Mouse (Mus musculus): ENCODE data around the gene Ctxn2. TPM values are rescaled to one million over a fixed set of nuclear protein-coding genes. Genes with fewer than 3 reads are reported as not detected.
"Not testable (repeated sequence)": the region's sequence is repeated elsewhere in the genome, so short reads cannot be mapped to it uniquely, and the experiment has no call there.

Gene Ctxn2
- 10 to 100 TPM; 10.6 to 13.0 (median 12.6) TPM for total RNA-seq (2022)

DNA sequence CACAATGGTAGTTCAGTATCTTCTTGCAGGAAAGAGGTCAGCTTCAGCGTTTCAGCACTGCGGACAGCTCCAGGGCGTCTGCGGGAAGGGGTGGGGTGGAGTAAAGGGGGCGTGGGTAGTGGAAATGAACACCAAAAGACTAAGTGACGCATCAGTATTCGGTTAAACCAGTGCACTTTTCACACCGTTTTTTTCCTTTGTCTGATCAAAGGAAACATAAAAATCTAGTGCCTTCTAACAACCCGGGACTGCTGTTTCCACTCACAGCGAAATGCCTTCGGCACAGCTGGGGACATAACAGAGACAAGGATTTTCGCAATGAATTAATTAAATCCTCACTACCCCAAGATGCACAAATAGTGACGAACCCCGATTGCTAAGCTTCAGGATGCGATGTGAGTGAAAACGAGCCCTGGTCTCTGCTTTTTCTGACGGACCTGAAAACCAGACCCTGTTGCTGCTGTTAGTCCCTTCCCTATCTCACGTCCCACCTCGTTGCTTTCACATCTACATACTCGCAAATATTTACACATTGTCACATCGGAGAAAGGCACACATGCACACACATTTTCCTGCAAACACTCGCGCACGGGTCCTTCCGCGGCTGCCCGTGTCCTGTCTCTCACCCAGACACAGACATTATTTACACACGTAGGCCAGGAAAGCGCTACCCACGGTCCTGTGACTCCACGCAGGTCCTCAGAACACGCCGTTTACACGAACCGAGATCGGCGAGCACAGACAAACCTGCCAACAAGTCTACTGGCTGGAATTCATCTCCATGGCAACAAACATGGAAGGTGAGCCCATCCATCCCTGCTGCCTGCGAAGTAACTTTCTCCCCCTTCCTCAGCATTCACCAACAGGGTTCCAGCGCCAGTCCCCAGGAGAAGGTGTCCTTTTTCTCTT is at the start of gene Ctxn2:
TSS of gene Ctxn2 (plus strand) at position 790 of the 909 bp plus-strand sequence.
- DNase-seq (ENCODE audit: low spot score in 2 of 2): peak; percentile 48 to 54

GRCm38 (mm10) chr2:125088757-125089156 is 47.7 kb upstream of the Ctxn2 start:
- no peak for DNase-seq (ENCODE audit: low spot score in 2 of 2)

- DNase-seq (ENCODE audit: low spot score in 2 of 2): not testable (repeated sequence)
Measured at GRCm38 (mm10) chr2:125092123-125092522, 44.4 kb upstream of the Ctxn2 start.

- not testable (repeated sequence) for DNase-seq (ENCODE audit: low spot score in 2 of 2)
Measured at GRCm38 (mm10) chr2:125104491-125104890, 32.0 kb upstream of the Ctxn2 start.

GRCm38 (mm10) chr2:125106536-125106935 is 30.0 kb upstream of the Ctxn2 start:
- not testable (repeated sequence) for DNase-seq (ENCODE audit: low spot score in 2 of 2)

DNA sequence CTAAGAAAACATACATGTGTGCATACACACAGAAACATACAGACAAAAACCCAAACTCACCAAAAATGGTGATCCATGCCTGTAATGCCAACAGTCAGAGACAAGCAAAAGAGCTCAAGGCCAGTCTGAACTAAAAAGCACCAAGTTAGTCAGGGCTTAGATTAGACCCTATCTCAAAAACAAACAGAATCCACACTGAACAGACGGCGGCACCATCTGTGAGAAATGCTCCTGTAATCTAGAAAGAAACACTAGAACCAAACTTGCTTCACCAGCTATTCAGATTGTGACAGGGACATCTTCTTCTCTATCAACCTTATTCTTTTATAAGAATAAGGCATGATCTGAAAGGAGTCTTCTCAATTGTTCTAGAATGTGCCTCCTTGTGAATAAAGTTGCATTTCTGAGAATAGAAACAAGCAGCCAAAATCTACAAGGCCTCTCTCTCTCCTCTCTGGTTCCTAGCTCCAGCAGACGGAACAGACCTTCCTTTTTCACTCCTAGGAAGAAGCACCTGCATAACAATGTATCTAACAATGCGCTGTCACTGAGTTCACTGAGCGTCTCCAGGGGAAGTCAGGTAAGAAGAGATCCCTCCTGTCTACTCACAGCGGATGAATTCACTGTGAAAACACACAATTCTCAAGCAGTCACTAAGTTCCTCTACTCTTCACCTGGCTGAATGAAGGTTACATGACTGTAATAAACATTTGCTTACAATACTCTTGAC is 16.9 kb upstream of the Ctxn2 start:
- DNase-seq (ENCODE audit: low spot score in 2 of 2): peak in 1 of 2 experiments; percentile 25

DNA sequence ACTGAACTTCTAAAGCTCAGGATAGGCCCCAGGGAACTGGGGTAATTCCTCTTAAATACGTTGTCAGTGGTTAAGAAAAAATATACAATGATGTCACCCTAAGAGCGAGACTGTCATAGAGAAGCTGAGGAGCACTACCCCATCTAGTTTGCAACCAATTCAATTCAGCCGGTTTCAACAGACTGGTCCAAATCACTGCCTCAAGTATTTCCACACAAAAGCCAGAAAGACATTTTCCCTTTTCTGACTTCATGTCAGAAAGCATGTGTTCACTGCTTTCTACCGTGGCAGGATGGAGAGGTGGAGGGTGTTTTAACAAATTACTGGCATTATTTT is 14.2 kb upstream of the Ctxn2 start:
- DNase-seq (ENCODE audit: low spot score in 2 of 2): no peak

GRCm38 (mm10) chr2:125122624-125123476 is 13.6 kb upstream of the Ctxn2 start:
- peak; percentile 45 to 47 for DNase-seq (ENCODE audit: low spot score in 2 of 2)

DNA sequence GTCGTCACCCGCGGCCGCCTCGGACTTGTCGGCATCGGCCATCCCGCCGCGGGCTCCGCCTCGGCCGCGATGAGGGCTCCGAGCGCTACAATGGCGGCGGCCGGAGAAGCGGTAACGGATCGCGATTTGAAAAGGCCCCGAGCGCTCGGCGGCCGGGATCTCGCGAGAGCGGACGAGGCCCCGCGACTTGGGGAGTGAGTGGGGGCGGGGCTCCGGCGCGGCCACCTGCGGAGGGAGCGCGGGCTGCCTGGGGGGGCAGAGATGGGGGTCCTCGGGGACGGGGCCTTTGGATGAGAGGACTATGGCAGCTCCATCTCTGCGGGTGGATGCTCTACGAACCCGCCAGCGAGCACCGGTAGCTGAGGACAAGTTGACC is 13.0 kb upstream of the Ctxn2 start, which contains the start of gene Myef2:
TSS of gene Myef2 (minus strand) at position 185 of the 376 bp plus-strand sequence.
- peak; percentile 54 for DNase-seq (ENCODE audit: low spot score in 2 of 2)

- no peak for DNase-seq (ENCODE audit: low spot score in 2 of 2)
Measured at GRCm38 (mm10) chr2:125125824-125126223, 10.7 kb upstream of the Ctxn2 start.

GRCm38 (mm10) chr2:125126792-125127191 is 9.7 kb upstream of the Ctxn2 start:
- DNase-seq (ENCODE audit: low spot score in 2 of 2): no peak

- no peak for DNase-seq (ENCODE audit: low spot score in 2 of 2)
Measured at GRCm38 (mm10) chr2:125134113-125134512, 2.4 kb upstream of the Ctxn2 start.

DNA sequence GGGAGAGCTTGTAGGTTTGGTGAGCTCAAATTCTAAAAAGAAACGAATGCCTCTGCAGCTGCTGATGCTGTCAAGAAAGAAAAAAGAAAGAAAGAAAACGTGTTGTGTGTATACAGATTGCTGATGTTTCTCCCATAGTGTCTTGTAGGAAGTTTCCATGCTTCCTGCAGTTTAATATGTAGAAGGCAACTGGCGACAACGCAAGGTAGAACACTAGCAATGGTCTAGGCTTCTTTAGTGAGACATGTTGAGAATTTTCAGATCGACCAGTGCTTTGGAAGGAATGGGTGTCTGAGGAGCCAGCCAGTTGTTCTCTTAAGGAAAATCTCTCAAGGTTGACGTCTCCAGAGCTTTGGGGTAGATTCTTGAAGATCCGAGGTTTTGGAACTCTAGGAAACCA is 354 bp downstream of the Ctxn2 start:
- no peak for DNase-seq (ENCODE audit: low spot score in 2 of 2)

DNA sequence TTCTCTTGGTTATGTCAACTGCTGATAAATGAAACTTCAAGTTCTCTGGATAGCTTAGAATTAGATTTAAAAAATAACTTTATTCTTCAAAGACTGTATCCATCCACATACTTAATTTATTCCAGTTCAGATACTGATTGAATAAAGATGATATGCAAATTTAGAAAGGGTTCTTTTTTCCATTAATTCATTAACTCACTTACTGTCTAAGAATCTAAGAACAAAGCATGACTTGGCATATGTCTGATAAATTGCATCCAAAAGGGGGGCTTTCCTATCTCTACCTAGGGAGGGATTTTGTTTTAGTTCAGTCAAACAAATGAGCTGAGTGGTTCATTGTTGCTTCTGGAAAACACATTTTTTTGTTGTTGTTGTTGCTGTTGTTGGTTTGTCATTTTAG is 5.8 kb downstream of the Ctxn2 start:
- no peak for DNase-seq (ENCODE audit: low spot score in 2 of 2)

DNA sequence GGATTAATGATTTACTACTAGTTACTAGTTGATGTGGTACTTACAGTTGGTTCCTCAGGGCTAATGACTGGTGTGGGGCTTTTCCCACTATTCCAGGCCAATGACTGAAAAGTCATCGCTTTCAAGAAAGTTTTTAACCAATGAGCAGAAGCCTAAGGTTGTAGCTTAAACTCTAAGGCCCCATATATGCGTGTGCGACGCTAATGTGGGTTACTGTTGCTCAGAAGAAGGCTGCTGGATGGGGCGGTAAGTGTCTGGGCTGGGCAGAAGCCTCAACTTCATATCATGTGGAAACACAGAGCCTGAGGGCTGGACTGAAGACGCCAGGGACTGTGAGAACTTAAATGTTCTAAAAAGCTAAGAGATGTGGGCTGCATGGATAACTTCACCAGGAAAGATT is 15.9 kb downstream of the Ctxn2 start, which contains the start of gene Slc12a1:
TSS of gene Slc12a1 (plus strand) at position 118 of the 400 bp plus-strand sequence.
- DNase-seq (ENCODE audit: low spot score in 2 of 2): no peak

GRCm38 (mm10) chr2:125154294-125154693 is 17.8 kb downstream of the Ctxn2 start:
- DNase-seq (ENCODE audit: low spot score in 2 of 2): no peak

DNA sequence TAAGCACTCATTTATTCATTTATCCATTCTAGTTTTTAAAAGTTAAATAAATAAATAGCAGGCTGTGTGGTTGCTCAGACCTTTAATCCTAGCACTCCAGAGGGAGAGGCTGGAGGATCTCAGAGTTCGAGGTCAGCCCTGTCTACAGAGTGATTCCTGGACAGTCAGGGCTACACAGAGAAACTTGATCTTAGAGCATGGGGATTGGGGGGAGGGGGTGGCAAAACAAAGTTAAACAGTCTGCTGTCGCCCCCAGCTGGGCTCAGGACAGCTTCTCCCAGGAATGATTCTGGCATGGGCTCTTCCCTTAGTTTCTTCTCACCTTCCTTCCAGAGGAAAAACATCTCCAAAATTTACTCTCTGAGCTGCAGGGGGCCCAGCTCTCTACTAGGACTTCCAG is 19.0 kb downstream of the Ctxn2 start:
- no peak for DNase-seq (ENCODE audit: low spot score in 2 of 2)

DNA sequence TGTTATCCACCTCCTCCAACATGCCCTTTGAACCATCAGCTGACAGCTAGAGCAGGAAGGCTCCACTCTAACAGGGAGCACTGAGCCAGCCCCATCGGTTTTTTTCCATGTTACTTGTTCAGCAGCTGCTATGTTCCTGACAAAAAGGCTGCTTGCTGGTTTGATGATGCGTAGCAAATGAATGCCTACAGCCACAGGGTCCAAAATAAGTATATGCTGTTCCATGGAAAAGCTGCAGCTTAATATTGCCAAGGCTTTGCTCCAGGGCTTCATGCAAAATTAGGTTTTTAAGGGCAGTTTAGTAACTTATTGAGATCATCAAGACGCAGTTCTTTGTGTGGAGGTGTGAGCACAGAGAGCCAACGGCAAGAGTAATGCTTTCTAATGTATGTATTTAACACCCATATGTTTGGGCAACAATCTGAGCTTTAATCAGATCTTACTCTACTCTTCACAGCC is 25.5 kb downstream of the Ctxn2 start:
- no peak for DNase-seq (ENCODE audit: low spot score in 2 of 2)

DNA sequence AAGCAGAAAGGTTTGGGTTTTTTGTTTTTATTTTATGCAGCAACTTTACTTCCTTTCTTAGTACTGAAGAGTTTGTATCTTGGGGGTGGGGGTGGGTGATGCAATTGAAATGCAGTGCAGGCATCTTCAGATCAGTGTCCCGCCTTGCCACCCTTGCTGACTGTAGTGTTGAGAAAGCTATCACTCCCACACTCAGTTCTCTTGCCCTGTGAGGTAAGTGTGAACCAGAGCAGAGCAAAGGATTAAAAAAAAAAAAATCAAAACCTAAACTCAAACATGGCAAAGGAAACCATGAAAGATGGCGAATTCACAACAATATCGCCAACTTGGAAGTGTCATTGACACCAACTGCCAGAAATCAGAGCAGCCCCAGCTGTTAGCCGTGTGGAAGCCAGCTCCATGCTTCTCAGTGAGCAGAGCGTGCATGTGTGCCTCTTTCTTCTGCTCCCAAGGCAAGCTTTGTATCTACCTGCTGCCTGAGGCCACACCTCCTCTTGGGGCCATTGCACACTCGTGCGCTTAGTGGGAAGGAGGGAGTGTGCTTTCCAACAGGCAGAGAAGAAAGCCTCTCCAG is 41.8 kb downstream of the Ctxn2 start:
- peak in 1 of 2 experiments; percentile 15 for DNase-seq (ENCODE audit: low spot score in 2 of 2)

GRCm38 (mm10) chr2:125187904-125188303 is 51.4 kb downstream of the Ctxn2 start:
- DNase-seq (ENCODE audit: low spot score in 2 of 2): no peak

GRCm38 (mm10) chr2:125189197-125189596 is 52.7 kb downstream of the Ctxn2 start:
- DNase-seq (ENCODE audit: low spot score in 2 of 2): peak; percentile 12 to 15
